Mouse (Mus musculus): ENCODE results near the gene Gm21244.
"Not testable (repeated sequence)": the region's sequence is repeated elsewhere in the genome, so short reads cannot be mapped to it uniquely, and the experiment has no call there.

DNA sequence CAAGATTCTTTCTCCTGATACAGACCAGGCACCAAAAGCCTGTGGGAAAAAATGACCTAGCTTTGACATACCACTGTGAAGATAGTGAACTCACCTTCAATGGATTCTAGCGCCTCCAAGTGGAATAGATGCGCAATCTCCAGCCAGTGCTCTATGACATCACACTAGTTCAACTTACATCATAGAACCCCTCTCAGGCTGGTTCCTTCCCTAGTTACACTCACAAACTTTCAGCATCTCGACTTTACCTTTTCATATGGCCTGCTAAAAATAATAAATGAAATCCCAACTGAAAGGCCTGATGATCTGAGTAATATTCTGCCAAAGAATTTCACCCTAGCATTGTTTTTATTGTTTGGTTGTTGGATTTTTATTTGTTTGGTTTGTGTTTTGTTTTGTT is at the start of gene Gm21244:
- not testable (repeated sequence) for TF ChIP-seq CTCF (IDR thresholded peaks at IDR 0.05; ENCODE audit: control insufficient read depth, insufficient read depth, insufficient replicate concordance, low read depth, low read length); POLR2A (IDR thresholded peaks at IDR 0.05; ENCODE audit: control insufficient read depth, low read depth, low read length)

Data from testis, adult 2 months (tissue).